Mouse (Mus musculus) ZHBTc4 (cell line): ENCODE data around the gene Hoxc12.

Experiments
- DNase-seq: peaks from one replicate; pipeline ENCODE4 v3.0.0-alpha.2; 2011; ENCODE audit warnings: low read depth, low spot score

Hoxc12 gene

GRCm38 (mm10) chr15:102937036-102937666, 594 bp downstream of the Hoxc12 start:
- peak; percentile 51 for DNase-seq

GRCm38 (mm10) chr15:102939256-102940155, 2.9 kb downstream of the Hoxc12 start:
- DNase-seq: peak; percentile 59

GRCm38 (mm10) chr15:102942739-102943467, 6.3 kb downstream of the Hoxc12 start:
- DNase-seq: peak; percentile 75

GRCm38 (mm10) chr15:102943468-102943813, 6.9 kb downstream of the Hoxc12 start:
- no peak for DNase-seq

GRCm38 (mm10) chr15:102945185-102946077, 8.9 kb downstream of the Hoxc12 start:
- DNase-seq: no peak

- peak; percentile 46 for DNase-seq
These were observed 10.7 kb downstream of the Hoxc12 start for GRCm38 (mm10) chr15:102947276-102947675.

GRCm38 (mm10) chr15:102948842-102949241, 12.3 kb downstream of the Hoxc12 start:
- no peak for DNase-seq

GRCm38 (mm10) chr15:102949696-102950095, 13.1 kb downstream of the Hoxc12 start:
- no peak for DNase-seq

GRCm38 (mm10) chr15:102950877-102951276, 14.3 kb downstream of the Hoxc12 start:
- DNase-seq: no peak

GRCm38 (mm10) chr15:102953561-102953960, 17.0 kb downstream of the Hoxc12 start:
- DNase-seq: no peak

GRCm38 (mm10) chr15:102954192-102955006, 17.8 kb downstream of the Hoxc12 start, which contains the start of gene Hoxc11:
Hoxc11 (plus strand) TSS chr15:102954427.
- peak; percentile 72 for DNase-seq

- peak; percentile 69 for DNase-seq
These were observed 18.4 kb downstream of the Hoxc12 start for GRCm38 (mm10) chr15:102955007-102955382.

GRCm38 (mm10) chr15:102955833-102956640, 19.5 kb downstream of the Hoxc12 start:
- DNase-seq: peak; percentile 80

GRCm38 (mm10) chr15:102956906-102957305, 20.3 kb downstream of the Hoxc12 start:
- DNase-seq: no peak

- no peak for DNase-seq
These were observed 23.2 kb downstream of the Hoxc12 start for GRCm38 (mm10) chr15:102959663-102960191.

GRCm38 (mm10) chr15:102961728-102962127, 25.2 kb downstream of the Hoxc12 start:
- DNase-seq: peak; percentile 50

- DNase-seq: no peak
These were observed 25.9 kb downstream of the Hoxc12 start for GRCm38 (mm10) chr15:102962492-102962891.

- no peak for DNase-seq
These were observed 26.7 kb downstream of the Hoxc12 start for GRCm38 (mm10) chr15:102963259-102963658.
